Mouse (Mus musculus): Measurements from ENCODE around the gene Crygf.
"Not testable (repeated sequence)": the region's sequence is repeated elsewhere in the genome, so short reads cannot be mapped to it uniquely, and the experiment has no call there.

The Crygf gene

DNA sequence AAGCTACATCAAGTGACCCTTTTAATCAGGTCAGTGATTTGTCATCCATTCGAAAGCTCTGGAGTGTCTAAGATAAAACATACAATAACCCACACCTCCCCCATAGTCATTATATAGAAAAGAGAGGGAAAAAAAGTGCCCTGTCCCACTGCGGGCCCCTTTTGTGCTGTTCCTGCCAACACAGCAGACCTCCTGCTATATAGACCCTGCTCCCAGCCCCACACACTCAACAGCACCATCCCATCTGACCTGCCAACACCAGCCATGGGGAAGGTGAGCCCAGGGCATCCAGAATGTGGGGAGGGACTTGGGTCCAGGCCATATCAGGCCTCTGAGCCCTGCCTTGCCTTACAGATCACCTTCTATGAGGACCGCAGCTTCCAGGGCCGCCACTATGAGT is at the start of gene Crygf:
TSS of gene Crygf (plus strand) at position 227 of the 400 bp plus-strand sequence.
- DNase-seq: no peak

DNA sequence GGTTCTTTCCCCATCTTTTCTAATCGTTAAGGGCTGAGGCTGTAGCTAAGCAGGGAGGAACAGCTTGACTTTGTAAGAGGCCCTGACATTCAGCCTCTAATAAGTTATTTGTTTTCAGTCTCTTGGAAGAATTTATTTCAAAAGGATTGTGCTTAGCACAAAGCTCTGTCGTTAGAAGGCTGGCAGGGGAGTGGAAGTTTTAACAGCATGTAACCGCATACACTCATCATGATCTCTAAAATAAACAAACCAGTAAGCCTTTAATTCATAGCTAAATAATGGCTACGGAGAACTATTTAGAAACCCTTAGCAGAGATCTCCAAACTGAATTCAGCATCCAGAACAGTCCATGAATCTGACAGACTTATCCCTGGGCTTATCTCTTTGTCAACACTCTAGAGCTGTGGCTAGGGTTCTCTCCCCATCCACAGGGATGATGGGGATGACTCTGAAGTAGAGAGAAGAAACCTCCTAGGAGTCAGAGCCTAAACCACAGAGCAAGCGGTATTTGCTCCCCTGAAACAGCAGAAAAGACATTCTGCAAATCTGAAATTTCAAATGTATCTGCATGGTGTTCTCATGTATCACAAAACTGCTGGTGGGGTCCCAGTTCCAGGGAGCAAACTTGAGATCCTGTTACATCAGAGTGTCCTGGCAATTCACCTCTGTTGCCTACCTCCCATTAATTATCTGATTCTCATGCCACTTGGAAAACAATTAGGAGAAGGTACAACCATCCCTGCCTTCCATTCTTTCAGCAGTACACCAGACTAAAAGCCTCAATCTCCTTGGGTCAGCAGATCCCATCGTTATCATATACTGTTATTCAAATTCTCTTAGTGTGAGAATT is 734 bp upstream of the Crygf start:
- DNase-seq: no peak

DNA sequence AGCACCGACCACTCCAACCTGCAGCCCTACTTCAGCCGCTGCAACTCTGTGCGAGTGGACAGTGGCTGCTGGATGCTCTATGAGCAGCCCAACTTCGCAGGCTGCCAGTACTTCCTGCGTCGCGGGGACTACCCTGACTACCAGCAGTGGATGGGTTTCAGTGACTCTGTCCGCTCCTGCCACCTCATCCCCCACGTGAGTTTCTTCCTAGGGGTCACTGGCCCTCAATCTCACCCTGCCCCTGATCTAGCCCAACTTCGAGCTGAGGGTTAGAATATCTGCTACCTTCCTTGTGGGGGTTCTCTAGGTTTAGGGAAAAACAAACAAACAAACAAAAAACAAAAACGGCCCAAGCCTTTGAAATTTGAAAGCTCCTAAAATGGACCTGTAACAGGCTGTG is 376 bp downstream of the Crygf start:
- DNase-seq: not testable (repeated sequence)

DNA sequence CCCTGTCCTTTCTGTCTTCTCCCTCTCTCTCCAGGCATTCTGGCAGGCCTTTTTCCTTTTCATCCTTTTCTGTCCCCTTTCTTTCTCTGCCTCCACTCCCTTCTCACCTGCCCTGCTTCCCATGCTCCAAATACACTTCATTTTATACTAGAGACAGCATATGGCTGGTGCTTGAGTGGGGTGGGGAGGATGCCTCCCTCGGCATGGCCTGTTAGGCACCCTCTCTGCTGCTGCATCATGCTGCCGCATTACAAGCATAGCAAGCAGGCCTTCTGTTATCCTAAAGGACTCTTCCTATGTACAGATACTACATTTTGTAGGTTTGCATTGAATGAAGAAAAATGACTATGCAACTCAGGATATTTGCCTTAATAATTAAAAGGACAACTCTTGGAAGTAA is 3.7 kb downstream of the Crygf start:
- no peak for DNase-seq

DNA sequence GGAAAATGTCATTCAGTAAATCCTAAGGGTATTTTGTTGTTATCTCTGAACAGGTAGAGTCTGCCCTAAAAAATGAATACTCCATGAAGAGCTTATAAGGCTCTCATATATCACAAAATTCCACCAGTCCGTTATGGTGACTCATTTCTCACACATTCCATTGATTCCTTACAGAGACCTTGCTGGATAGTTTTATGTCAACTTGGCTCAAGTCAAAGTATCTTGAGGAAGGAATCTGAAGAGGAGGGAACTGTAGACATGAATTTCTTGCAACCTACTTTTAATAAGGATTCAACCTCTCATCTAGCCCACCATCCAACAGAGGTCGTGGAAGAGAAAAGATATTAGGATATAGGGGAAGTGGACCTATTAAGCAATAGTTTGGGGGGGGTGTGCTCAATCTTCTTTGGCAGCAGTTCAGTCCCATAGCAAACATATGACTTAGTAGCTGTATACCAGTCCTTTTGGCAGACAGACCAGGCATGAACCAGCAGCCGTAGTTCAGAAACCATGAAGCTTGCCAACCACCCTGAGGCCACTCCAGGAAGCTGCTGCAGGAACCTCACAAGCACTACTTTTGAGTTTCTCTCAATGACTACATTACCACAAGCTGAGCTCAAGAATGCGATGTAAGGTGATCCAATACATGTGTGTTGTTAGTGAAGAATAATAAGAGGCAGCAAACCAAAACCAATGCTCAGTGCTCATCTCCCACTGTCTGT is 5.9 kb downstream of the Crygf start:
- no peak for DNase-seq

Measured in cerebellum, postnatal 25 days (tissue).